Mouse (Mus musculus) testis, adult 2 months (tissue): ENCODE data around the gene Wdr95.

Experiments used
- CTCF ChIP-seq: fragments of 200-500 bp; IDR thresholded peaks from 2 replicates; pipeline ENCODE4 v1.5.1; 2012; ENCODE audit warnings: low read depth, mild to moderate bottlenecking, inconsistent platforms, low read length, moderate library complexity; ENCODE audit not compliant: control insufficient read depth, insufficient read depth, insufficient replicate concordance
- POLR2A ChIP-seq: fragments of 200-500 bp; IDR thresholded peaks from 2 replicates; pipeline ENCODE4 v1.6.1; 2012; ENCODE audit warnings: low read depth, mild to moderate bottlenecking, inconsistent platforms, low read length, moderate library complexity; ENCODE audit not compliant: control insufficient read depth

DNA sequence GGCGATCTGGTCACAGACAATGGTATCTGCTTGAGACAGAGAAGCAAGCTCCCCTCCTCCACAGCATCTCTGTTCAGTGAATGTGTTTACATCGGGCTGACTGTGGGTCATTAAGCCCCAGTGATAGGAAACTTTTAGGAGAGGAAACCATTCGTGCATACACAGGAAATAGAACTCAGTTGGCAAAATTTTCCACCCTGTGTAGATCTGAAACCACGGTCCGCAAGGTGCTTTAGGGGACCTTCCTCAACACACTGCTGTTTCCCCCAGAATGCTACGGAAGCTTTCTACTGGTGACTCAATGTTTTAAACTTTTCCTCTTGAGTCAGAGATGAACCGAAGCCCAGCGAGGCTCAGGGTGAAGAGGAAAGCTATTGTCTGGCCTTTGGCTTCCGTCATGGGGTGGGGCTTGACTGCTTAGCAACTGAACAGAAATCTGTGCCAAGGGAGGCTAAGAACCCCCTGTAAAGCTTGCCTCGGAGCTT, 2.0 kb upstream of the Wdr95 start:
- no peak for TF ChIP-seq CTCF
- 0 out of 2 replicates have a peak, but pooled peaks have one; percentile 15 for TF ChIP-seq POLR2A
